Mouse (Mus musculus): Measurements from ENCODE around the gene Tmprss7. TPM values are rescaled to one million over a fixed set of nuclear protein-coding genes. Genes with fewer than 3 reads are reported as not detected.

The Tmprss7 gene
- total RNA-seq, 2 experiments from 2014 or later, result not detected

- intact Hi-C loops (cut with DNase I), result loop anchor here (5.0 kb wide), 1 partner anchor 215 kb away; no protein-coding TSS in a partner anchor
- no peak for DNase-seq
These were observed 61.0 kb downstream of the Tmprss7 start for GRCm38 (mm10) chr16:45632420-45632819.

DNA sequence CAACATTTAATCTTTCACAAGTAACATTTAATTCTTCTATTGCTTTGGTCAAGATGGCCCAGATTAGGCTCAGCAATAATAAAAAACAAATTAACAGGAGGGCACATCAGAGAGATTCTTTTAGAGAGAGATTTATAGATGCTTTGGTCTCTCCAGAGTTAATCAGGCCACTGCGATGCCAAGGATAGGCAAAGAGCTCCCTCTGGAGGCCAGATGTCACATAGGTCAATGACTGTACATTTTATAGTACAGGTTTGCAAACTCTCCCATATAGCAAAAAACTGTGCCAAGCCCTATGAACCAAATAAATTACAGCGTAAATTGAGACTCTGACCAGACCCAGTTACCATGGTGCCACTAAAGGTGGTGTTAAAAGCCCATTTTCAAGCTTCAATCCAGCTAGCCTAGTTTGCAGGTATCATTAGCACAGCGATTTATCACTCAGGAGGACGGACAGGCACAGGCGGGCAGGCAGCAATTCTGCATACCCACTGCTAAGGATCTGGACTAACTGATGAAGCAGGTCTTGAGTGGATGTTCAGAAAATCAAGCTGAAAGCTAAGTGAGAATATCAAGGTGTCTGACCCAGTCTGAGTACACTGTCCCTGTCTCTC lies 63.0 kb downstream of the Tmprss7 start:
- peak; percentile 54 to 71 for DNase-seq
- intact Hi-C loops (cut with DNase I), result loop anchor here (1.0 to 5.0 kb wide), 4 partner anchors 48 to 433 kb away; no protein-coding TSS in a partner anchor

DNA sequence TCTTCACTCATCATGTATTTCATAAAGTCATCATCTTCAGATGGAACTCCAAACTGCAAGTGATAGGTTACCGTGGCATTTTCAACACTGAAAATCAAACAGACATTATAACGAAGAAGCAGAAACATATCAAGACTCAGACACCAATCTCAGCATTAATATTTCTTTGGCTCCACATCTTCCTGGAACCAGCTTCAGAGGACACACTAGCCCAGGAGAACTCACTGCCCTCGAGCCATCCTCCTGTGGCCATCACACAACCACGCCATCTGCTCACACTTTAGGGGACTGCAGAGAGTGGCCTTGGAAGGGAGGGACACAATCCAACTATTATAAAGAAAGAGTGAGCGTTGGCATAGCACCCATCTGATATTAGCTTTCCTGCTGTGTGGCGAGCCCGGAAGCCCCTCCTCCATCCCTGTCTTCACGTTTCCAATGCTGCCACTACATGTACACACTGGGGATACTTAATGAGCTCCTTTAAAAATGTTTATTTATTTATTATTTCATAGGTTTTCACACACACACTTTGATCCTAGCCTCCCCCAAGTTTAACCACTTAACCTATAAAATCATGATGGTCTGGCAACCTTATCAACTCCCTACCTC lies 63.9 kb downstream of the Tmprss7 start:
- intact Hi-C loops (cut with DNase I), result loop anchor here (1.0 to 5.0 kb wide), 4 partner anchors 47 to 432 kb away; no protein-coding TSS in a partner anchor
- DNase-seq, result no peak

GRCm38 (mm10) chr16:45625342-45625741 lies 68.1 kb downstream of the Tmprss7 start:
- intact Hi-C loops (cut with DNase I), result no loop called here

GRCm38 (mm10) chr16:45624791-45625190 lies 68.7 kb downstream of the Tmprss7 start:
- DNase-seq, result no peak
- intact Hi-C loops (cut with DNase I), result no loop called here

More at GRCm38 (mm10) chr16:45625342-45625741, 68.1 kb downstream of the Tmprss7 start:
- no peak for DNase-seq

GRCm38 (mm10) chr16:45623230-45623629 lies 70.2 kb downstream of the Tmprss7 start:
- intact Hi-C loops (cut with DNase I), result no loop called here
- no peak for DNase-seq

GRCm38 (mm10) chr16:45619751-45620375 lies 73.6 kb downstream of the Tmprss7 start:
- no peak for DNase-seq
- intact Hi-C loops (cut with DNase I), result no loop called here

GRCm38 (mm10) chr16:45615944-45616343 lies 77.5 kb downstream of the Tmprss7 start:
- intact Hi-C loops (cut with DNase I), result no loop called here
- no peak for DNase-seq

- intact Hi-C loops (cut with DNase I), result no loop called here
- no peak for DNase-seq
These were observed 80.2 kb downstream of the Tmprss7 start for GRCm38 (mm10) chr16:45613247-45613646.

DNA sequence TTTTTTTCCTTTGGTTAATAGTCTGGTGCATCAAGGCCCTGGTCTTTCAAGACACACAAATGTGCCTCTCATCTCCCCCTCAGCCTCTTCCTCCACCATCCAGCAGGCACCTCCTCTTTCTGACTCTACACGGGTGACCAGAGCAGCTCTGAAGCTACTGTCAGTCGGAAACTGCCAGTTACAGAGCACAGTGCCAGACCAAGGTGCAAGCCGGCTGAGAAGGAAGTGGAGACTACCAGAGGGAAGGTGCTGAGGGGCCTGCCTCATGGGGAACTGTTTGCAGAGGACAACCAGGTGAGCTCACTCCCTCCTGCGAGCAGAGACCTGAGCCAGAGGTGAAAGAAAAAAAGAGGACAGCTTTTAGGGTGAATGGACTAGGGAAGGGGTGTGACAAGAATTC lies 83.2 kb downstream of the Tmprss7 start, which contains the start of gene Gcsam:
Gcsam (plus strand) TSS at position 114 of the 400 bp plus-strand sequence.
- DNase-seq, result no peak
- intact Hi-C loops (cut with DNase I), result no loop called here

DNA sequence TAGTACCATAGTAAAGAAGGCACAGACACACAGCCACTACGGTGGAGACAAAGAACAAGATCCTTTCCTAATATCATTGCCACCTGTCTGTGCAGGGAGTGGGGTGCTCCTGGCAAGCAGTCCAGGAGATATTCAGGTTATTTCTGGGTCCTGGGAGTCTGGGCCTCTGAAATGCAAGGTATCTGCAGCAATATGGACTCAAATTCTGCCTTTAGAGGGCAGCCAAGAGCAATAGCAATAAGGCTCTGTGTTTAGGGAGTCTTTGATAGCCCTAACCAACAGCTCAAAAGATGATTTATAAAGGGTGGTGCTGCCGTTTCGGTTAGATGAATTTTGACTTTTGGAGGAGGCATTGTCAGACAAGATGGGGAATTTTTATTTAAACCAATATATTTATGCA lies 84.2 kb downstream of the Tmprss7 start:
- intact Hi-C loops (cut with DNase I), result loop anchor here (5.0 to 10.0 kb wide), 2 partner anchors 324 to 412 kb away; no protein-coding TSS in a partner anchor
- peak; percentile 10 to 13 for DNase-seq

DNA sequence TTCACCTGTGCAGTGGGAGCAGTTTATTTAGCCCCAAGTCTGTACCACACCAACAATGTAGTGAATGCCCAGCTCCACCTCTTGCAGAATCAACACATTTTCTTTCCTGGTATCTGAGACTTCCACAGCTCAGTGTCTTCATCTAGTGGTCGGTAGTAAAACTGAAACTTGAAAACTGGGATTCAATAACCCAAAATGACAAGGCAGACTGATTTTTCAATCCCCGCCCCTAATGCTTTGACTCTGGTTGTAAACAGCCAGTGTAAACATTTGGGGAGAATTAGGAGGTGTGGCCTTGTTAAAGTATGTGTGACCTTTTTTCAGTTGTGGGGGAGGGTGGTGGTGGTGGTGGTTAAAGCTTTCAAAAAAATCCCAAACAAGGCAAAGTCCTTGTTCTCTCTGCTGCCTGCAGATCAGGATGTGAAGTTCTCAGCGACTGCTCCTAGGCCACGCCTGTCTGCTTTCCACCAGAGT lies 84.9 kb downstream of the Tmprss7 start:
- intact Hi-C loops (cut with DNase I), result loop anchor here (5.0 to 10.0 kb wide), 2 partner anchors 324 to 411 kb away; no protein-coding TSS in a partner anchor
- peak in 1 of 2 experiments; percentile 3 for DNase-seq

Other genes with a start within 250 kb of the Tmprss7 start
- gene Gm609, start 200.7 kb downstream of the Tmprss7 start, total RNA-seq (2021), result not detected
- not detected for gene Gm17783, start 161.6 kb downstream of the Tmprss7 start, total RNA-seq (2021)
- gene Slc9c1, start 158.3 kb downstream of the Tmprss7 start, total RNA-seq (2021), result not detected
- gene Gcsam, start 83.3 kb downstream of the Tmprss7 start, total RNA-seq (2021), result under 1 TPM; 0.22 to 0.25 TPM
- gene BC016579, start 39.6 kb downstream of the Tmprss7 start, total RNA-seq (2021), result not detected
- gene Tagln3, start 30.9 kb upstream of the Tmprss7 start, total RNA-seq (2021), result under 1 TPM; 0.43 to 0.64 TPM
- gene Abhd10, start 49.3 kb upstream of the Tmprss7 start, total RNA-seq (2021), result 10 to 100 TPM; 15.2 to 17.9 TPM

All from heart, postnatal 36 days (tissue).